Mouse (Mus musculus): Measurements from ENCODE around the gene Psmc5.

Psmc5 gene

DNA sequence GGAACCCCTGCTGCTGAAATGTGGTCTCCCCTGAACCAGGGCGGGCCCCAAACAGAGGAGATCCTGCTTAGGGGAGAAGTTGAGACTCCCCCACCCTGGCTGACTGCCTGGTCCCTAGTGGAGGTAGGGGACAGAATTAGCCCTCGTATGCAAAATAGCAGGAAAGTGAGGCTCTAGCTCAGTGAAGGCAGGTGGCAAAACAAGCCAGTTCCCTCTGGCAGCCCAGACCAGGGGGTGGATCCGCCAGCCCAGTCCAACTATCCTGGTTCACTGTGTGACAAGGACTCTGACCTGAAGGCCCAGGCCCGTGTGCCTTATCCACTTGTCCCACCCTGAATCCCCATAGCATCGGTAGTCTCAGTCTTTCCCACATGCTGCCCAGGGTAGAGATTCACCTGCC is 54.2 kb downstream of the Psmc5 start:
- no peak for DNase-seq
